Mouse (Mus musculus): ENCODE measurements around the gene Srpx2. TPM values are rescaled to one million over a fixed set of nuclear protein-coding genes. Genes with fewer than 3 reads are reported as not detected.

The Srpx2 gene
- polyA plus RNA-seq, 1 experiment from 2014 or later = 13.5 TPM

GRCm38 (mm10) chrX:133981231-133982002 lies 73.2 kb downstream of the Srpx2 start, which contains the start of gene Sytl4:
TSS of gene Sytl4 (minus strand) at chrX:133981812.
- Histone ChIP-seq H3K4me2 (ENCODE audit: low read depth, low read length) (peak within 1 kb of the TSS; percentile 69), H3K9me3 (ENCODE audit: control insufficient read depth, low read length) (no peaks in the 10 kb centered on the region), H3K27ac (replicated peaks; ENCODE audit: low read depth, low read length) (no peak within 1 kb of the TSS), H3K36me3 (ENCODE audit: control insufficient read depth, insufficient read depth, low read length) (no peaks in the 10 kb centered on the region), H3K4me3 (ENCODE audit: low read depth, low read length) (peak within 1 kb of the TSS; percentile 48), H3K27me3 (replicated peaks; ENCODE audit: control insufficient read depth, insufficient read depth, low read length) (peaks cover 17% of the 10 kb centered on the region), H3K4me1 (ENCODE audit: control insufficient read depth, insufficient read depth, low read length) (no peaks in the 10 kb centered on the region), H3K9ac (ENCODE audit: low read depth, low read length) (peak within 1 kb of the TSS; percentile 56)
- WGBS = 14% methylated on average over 28 of the region's 29 CpGs
- ATAC-seq (ENCODE audit: low read depth) = peak; percentile 85
- DNase-seq (ENCODE audit: low spot score) = peak; percentile 37

Other genes with a start within 250 kb of the Srpx2 start
- gene Pcdh19, start 219.4 kb upstream of the Srpx2 start, polyA plus RNA-seq (2014; fragmentation: Nextera tagmentation; extraction: Ambion mirVana) = 8.3 and 8.9 TPM in 2 replicates
- 94.1 and 106 TPM in 2 replicates for gene Tnmd, start 57.4 kb upstream of the Srpx2 start, polyA plus RNA-seq (2014; fragmentation: Nextera tagmentation; extraction: Ambion mirVana)
- 170 and 181 TPM in 2 replicates for gene Tspan6, start 10.0 kb upstream of the Srpx2 start, polyA plus RNA-seq (2014; fragmentation: Nextera tagmentation; extraction: Ambion mirVana)
- gene Sytl4, start 73.4 kb downstream of the Srpx2 start, polyA plus RNA-seq (2014; fragmentation: Nextera tagmentation; extraction: Ambion mirVana) = 5.0 and 6.1 TPM in 2 replicates
- gene Cstf2, start 150.8 kb downstream of the Srpx2 start, polyA plus RNA-seq (2014; fragmentation: Nextera tagmentation; extraction: Ambion mirVana) = 45.3 and 46.2 TPM in 2 replicates

Measured in embryonic facial prominence, embryonic 14.5 days (tissue).